Mouse (Mus musculus): ENCODE measurements around the gene Abca14.

Abca14 gene

DNA sequence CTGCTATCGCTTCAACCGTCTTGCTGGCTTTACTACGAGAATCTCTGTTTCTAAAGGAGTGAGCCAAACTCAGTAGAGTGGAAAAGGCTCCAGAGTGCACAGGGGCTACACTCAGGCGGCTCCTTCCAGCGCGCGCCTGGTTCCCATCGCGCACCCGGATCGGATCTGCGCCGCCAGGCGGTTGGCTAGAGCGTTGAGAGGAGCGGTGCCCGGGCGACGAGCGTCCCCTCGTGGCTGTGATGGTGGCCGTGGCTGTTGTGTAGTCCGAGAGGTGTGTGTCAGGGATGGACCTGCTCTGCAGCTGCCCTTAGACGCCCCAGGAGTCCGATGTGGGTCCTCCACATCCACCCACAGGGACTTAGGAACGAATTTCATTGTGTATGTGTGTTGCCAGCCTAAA is at the start of gene Abca14:
Gene Abca14 (plus strand): TSS at position 173 of the 400 bp plus-strand sequence.
- no peak for DNase-seq (ENCODE audit: low read depth, low spot score)

DNA sequence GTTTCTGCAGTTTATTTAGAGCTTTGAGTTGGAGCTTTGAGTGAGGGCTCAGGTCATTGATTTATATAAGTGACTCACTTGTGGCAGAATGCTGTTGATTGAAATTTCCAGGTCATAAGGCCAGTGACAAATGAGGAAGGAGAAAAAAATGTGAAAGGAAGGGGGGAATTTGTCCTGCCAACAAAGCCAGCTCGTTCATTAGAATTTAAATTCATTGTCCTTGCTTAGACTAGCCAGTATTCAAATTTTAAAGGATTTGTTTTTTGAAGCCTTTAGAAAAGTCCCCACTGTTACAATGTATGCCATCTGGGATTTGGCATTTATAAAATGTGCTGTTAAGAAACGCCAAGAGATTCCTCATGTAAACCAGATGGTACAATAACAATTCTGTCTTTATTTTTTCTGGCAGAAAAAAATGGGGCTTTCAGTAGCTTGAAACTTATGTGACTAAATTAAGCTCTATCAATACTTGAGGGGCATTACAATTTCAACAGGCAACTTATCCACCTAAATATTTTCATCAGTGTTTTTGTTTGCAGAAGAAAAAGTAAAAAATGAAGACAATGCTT is 46.8 kb upstream of the Abca14 start:
- peak; percentile 66 for DNase-seq (ENCODE audit: low read depth, low spot score)

DNA sequence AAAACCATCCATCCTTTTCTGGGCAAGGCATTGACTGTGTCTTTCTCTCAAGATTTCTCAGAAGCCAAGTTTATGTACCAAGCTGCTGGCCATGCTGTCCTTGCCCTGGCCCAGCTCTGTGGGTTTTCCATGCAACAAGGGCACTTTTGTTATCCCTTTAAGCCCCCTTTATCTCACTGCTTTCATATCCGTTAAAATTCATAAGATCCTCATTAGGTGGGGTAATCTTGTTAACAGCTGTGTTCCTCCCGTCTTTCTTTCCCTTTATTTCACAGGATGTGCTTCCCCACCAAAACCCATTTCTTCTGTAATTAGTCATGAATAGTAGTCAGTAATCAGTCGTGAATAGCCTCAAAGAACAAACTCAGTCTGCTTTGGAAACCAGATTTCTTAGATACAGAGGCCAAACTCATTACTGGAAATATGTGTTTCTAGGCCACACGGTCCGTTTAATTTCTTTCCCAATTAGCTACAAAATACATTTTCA is 46.1 kb upstream of the Abca14 start:
- no peak for DNase-seq (ENCODE audit: low read depth, low spot score)

DNA sequence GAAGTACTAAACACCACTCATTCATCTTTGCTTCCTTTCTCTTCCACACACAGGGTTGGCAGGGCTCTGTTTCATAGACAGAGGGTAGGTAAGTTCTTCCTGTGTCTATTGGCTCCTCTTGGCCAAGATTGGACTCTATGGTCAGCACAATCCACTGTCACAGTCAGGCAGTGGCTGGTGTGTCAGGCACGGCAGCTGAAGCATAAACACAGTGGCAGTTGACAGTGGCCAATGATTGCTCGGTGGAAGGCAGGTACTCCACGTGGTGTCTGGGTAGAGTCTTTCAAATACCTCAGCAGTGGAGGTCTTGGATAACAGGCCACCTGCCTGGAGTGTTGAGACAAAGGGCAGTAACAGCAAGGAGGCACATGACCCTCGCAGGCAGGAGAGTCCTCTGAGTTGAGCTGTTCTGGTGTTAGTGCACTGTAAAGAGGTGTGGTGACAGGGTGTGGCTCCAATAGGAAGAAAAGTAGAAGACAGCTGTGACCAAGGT is 45.6 kb upstream of the Abca14 start:
- DNase-seq (ENCODE audit: low read depth, low spot score) = no peak

DNA sequence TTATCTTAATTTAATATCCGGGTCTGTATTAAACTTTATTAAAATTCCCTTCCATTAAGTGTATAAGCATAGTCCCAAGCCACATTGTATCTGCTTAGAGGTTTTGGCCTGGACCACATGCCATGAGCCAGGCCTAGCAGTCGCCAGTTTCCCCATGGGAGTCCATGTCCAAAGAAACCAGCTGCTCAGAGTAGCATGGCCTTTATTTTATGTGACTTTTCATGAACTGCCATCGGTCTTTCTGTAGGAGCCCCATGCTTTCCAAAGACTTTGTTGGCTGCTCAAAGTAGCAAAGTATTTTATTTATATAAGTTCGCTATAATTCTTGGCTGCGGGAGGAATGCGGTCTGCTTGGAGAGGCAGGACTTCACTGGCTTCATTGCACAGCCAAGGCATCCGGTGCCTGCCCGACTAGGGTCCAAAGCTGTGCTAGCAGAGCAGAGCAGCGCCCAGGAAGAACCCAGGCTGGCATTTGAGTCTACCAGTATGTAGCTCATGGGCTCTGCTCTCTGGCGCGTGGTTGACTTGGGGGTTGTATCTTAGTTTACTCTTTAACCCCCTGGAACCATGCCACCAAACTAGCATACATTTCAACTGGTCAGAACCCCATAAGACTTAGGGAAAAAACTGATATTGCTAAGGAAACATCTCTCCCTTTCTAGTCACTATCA is 40.0 kb upstream of the Abca14 start:
- DNase-seq (ENCODE audit: low read depth, low spot score) = no peak

DNA sequence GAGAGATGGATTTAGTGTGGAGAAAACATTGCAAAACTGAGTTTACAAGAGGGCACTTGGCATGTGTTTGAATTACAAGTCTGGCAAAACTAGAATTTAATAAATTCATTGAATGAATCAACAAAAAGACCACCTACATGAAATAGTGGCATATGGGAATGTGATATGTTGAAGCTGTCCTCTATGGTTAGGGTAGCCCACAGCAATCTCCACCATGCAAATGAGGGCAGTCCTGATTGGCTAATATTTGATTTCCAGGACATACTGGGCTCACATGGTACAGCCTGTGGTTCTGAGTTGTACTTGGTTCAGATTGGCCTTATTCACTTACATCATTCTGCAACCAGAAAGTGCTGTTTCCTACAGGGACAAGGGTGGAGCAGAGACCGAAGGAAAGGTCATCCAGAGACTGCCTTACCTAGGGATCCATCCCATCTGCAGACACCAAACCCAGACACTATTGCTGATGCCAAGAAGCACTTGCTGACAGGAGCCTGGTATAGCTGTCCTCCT is 31.5 kb upstream of the Abca14 start:
- DNase-seq (ENCODE audit: low read depth, low spot score) = no peak

DNA sequence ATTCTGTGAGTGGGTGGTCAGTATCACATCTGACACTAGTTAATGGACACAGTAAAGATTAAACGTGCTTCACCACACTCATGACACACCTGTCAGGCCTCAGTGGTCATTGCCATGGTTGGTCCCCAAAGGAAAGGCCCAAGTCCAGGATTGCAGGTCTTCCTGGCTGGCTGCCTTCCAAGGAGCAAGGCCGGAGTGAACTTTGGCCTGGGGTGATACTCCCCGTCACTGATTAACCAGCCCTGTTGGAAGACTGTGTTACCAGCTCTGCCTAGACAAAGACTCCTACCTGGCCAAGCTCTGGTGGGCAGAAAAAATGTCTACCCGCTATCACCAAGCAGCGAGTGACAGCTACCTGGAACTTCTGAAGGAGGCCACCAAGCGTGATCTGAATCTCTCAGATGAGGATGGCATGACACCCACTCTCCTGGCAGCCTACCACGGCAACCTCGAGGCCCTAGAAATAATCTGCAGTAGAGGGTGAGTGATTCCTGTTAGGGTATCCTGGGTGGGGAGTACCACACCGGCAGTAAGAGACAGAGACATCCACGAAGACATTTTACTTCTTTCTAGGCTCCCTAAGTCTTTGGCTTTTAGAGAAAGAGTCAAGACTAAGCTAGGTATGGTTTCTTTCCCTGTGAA is 30.0 kb upstream of the Abca14 start, which contains the start of gene Anks4b:
Gene Anks4b (plus strand): TSS at position 256 of the 642 bp plus-strand sequence.
- no peak for DNase-seq (ENCODE audit: low read depth, low spot score)

DNA sequence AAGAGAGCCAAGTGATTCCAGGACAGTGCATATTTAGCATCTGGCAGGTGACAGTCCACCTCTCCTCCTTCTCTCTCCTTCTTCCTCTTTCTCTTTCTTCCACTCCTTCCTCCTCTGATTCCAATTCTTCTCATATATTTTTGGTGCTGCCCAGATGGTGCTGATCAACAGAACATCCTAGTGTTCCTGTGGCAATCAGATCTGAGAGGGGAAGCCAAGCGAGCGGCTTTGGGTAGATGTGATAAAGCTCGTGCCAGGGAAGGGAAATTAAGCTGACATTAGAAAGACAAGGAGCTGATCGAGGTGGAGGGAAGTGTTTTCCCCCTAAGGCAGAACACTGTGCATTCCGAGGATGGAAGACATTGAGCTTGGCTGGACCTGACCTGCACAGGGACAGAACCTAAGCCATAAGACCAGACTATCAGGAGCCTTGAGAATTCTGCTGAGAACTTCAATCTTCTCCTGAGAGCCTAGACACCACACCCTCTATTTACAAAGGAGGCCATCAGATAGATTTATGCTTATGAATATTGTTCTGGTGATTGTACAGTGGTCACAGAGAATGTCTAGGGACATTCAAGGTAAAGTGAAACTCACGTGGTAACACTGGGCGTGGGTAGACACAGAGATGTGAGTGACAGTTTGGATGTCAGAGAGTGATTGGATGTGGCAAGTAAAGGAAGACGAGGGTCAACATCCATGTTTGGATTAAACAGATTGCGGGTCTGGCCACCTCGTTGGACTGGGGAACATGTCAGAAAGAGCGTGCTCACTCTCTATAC is 28.8 kb upstream of the Abca14 start:
- no peak for DNase-seq (ENCODE audit: low read depth, low spot score)

DNA sequence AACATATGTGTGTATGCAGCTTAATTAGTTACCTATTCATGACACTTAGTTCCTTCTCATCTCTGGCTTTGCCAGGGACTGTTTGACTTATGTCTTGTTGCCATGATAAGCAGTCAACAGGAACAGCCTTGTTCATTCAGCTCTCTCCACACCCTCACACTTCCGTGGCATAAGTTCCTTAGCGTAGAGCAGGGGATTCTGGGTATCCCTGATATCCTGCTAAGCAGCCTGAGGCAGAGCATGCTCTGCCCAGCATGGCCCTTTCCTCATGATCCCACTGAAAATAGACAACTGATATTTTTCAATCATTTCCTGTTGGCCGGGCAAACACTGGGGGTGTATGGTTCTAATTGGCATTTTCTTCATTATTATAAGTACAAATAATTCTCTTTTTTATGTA is 26.1 kb upstream of the Abca14 start:
- no peak for DNase-seq (ENCODE audit: low read depth, low spot score)

DNA sequence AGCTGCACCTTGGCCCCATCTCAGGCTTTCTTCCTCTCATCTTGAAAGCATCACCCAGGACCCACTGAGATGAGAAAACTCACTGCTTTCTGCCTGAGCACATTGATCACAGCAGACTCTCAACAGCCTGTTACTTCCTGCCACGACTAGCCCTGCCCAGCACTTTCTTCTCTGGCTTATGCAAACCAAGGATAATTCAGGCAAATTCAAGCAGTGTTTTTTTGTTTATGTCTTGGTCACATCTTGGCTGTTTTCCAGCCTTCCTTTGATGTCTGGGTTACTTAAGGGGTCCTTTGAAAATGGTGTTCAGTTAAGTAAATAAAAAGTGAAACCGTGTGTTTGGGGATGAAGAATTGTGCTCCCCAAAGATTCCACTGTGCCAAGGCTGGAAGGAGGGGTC is 24.8 kb upstream of the Abca14 start:
- DNase-seq (ENCODE audit: low read depth, low spot score) = no peak

DNA sequence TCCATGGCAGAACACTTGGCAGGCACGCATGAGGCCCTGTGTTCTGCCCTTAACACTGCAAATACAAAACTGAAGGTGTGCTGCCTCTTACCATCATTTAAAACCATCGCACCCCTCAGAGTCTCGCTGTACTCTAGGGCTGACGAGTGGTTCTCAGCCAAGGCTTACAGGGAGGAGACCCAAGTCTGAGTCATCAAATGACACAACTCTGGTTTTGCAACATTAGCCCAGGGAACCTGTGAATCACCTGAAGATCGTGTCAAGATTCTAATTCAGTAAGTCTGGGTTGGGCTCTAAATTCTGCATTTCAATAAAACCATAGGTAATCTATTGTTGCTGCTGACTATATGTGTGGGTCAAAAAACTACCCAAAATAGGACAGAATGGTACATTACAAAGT is 23.2 kb upstream of the Abca14 start:
- no peak for DNase-seq (ENCODE audit: low read depth, low spot score)

DNA sequence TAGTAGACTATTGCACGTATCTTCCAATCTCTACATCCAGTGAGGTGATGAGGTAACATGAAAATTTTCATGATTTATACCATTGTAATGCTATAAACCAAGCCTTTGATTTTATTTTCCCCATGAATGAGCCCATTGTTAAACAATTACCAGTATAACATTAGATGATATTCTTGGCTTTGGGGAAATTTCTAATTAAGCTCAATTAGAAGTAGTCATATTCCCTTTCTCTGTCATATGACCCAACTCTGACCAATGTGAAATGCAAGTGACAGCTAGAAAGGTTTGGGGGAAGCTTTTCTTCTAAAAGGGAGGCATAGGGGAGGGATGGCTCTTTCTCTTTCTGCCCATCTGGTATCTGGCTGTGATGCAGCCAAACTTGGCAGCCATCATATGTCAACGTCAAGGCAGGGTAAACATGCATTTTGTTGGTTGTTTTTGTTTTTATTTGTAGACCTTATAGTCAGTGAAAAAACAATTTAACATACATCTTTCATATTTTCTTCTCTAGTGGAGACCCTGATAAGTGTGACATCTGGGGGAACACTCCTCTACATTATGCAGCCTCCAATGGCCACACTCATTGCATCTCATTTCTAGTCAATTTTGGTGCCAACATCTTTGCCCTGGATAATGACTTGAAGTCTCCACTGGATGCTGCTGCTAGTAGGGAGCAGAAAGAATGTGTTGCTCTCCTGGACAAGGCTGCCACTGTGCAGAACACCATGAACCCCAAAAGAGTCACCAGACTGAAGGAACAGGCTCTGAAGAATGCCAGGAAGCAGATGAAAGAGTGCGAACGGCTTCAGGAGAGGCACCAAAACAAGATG is 22.1 kb upstream of the Abca14 start:
- no peak for DNase-seq (ENCODE audit: low read depth, low spot score)

DNA sequence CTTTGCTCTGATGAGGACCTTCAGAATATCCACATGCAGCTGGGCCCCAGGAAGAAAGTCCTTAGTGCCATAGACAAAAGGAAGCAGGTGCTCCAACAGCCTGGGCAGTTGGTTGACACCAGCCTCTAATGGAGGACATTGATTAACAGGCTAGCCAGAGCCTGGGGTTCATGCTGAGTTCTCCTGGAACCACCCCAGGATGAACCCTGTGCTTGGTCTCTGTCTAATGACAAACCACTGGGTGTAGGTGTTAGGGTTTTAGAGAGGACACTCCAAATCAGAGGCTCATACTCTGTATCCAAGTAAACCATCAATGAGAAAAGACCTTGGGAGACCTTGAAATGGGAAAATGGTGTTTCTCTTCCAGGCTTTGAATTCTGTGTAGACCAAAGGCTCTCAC is 20.9 kb upstream of the Abca14 start:
- DNase-seq (ENCODE audit: low read depth, low spot score) = no peak

DNA sequence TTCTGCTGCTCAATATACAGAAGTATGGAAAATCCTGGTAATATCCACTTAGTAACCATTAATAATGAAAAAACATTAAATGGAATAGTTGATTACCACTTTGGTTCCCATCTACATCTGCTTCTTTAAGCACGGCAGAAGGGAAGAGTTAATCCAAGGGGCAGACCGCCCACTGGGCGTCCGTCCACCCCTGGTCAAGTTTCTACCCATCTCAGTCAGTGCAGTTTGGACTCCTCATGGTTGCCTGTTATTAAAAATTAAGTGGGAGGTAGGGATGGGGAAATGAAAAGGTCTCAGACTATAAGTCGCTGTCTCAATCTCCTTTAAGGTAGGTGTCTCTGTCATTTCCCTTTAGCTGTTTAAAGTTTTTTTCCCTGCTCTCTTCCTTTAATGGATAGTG is 14.8 kb upstream of the Abca14 start:
- no peak for DNase-seq (ENCODE audit: low read depth, low spot score)

DNA sequence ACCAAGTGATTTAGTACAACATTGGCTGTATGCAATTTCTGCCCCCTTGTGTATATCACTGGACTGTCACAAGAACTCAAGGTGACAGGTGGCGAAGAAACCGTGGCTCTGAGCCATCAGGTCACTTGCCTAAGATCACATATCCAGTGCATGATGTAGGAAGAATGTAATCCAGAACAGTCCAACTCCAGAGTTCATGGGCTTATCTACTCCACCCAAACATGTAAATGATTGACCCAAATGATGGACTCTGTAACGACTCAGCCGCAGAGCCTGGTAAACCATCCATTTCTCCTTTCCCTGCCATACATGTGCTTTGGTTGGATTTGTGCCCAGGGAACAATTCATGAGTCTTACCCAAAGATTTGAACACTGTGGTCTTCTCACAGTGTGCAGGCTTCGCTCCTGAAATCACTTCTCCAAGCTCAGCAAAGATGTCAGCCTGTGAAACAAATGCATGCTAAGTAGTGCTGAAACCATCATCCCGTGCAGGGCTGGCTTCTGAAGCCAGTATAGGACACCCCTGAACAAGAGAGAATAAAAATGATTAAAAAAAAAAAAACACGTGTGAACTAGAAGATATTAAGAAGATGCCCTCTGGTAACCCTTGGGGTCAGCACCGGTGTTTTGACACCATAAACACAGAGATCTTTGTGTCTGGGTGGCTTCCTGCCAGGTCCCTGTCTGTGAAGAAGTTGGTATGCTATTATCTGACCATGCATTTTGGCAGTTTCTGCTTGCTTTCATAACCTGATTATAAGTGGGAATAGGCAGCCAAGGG is 14.2 kb upstream of the Abca14 start:
- DNase-seq (ENCODE audit: low read depth, low spot score) = no peak

DNA sequence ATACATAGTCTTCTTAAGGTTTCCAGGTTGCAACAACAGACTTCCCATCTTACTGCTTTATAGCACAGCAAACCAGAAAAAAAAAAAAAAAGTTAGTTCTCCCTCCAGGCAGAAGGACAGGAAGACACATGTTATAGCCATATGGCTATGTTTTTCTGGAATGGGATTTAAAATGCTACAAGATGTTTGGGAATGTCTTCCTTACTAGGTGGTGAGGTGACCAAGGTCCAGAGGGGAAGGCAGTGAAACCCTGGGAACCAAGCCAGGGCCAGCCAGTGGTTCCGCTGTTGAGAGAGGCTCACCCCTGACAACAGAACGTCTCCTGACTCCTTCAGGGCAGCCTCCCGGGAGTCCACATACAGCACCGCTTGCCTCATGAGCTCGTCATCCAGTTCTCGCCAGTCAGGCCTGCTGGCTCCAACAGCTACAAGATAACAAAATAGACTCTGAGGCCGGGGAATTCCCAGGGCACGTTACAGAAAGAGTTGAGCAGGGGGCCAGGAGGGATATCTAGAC is 13.6 kb upstream of the Abca14 start:
- DNase-seq (ENCODE audit: low read depth, low spot score) = no peak

DNA sequence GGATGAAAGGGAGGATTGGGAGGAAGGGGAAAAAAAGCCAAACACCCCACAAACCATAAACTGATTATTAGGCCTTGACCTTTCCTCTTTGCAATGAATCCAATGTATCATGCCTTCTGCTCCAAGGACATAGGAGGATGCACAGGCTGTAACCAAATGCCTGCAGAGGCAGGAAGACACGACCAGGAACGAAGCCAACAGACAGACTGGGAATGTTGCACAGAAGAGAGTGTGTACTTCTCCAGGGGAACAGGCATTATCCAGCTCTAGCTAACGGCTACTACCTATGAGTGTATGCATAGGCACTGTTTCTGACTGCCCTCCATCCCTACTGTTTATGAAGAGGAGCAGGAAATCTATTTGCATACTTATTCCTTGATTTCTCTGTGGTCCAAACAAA is 11.6 kb upstream of the Abca14 start:
- DNase-seq (ENCODE audit: low read depth, low spot score) = no peak

DNA sequence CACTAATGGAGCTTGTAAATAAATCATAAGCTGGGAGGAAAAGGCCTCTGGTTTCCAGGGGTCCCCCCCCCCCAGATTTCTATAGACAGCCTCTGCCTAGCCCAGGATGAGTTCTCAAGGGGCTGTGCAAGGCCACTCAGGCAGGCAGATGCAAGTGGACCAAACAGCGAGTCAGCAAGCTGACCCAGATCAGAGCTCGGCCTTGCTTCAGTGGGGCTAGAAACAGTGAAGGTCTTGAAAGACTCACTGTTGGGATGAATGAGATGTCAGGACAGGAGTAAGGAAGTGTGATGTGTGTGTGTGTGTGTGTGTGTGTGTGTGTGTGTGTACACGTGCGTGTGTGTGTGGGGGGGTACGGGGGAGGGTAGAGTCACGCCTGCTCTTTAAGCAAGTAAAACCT is 10.9 kb upstream of the Abca14 start:
- DNase-seq (ENCODE audit: low read depth, low spot score) = no peak

DNA sequence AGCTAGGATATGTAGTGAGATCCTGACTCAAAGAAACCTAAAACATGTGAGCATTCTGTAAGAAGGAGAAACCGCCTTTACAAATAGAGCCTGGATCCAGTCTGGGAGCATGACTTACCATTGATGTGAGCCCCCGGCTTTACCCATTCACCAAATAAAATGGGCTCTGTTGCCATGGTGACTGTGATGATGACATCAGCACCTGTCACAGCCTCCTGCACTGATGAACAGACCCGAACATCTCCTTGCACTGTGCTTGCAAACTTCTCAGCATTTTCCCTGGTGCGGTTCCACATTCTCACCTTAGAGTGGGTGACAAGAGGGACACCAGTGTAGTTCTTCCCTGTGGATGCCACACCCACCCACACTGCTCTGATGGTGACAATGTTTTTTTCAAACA is 8.6 kb upstream of the Abca14 start:
- DNase-seq (ENCODE audit: low read depth, low spot score) = no peak

DNA sequence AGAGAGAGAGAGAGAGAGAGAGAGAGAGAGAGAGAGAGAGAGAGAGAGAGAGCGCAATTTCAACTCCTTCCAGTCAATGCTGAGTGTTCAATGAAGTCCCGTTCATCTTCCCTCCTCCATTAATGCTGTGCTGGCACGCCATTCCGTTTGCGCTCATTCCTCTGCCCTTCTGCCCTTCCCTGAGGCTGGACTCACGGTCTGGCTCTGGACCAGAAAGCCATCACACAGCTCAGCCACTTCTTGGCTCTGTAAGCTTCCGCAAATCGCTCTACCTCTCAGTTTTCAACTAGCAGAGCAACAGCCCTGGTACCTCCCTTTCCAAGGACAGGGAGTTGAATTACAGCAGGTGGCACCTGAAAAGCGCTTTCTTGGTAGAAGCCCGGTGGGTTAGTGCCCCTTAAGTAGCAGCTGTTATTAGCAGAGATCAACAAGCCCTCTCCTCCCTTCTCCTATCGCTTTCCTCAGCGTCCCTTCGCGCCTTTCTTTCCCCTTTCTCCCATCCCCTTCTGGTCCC is 2.5 kb upstream of the Abca14 start:
- no peak for DNase-seq (ENCODE audit: low read depth, low spot score)

All from brain, embryonic 18.5 days (tissue).